ENCODE assay signal across 14 mouse cellular contexts in the genomic region with DNA sequence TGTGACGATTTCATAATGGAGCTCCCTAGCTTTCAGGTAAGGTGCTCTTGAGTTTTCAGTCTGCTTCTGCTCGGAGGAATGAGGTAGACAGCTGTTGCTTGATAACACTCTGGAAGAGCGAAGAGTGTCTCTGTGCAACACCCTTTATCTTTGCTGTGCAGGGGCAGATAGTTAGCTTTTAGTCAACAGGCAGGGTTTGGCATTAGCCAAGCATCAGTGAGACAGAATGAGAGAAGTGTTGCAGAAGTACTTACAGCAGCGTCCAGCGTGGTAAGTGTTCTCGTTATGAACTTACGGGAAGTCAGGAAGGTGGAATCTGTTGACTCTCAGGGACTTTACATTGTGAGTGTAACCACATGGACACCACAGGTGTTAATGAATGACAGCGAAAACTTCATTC.
DNase-seq lines count a peak whose midpoint lies in the region; ATAC-seq and TF ChIP-seq lines count a peak whose summit lies in the region.
"Had no signal": no experiment of that assay in that cellular context is flagged by ENCODE, and none has a peak within 500 bp of the region (broad histone marks: within the 10 kb centered on the region; RNA-seq: fewer than 3 reads in every experiment).

No protein-coding gene starts in this region.

- 45% methylated on average over 8 of the region's 8 CpGs for WGBS in heart, embryonic 12.5 days
- WGBS in liver, embryonic 14.5 days (ENCODE audit: insufficient replicate concordance) = 16% methylated on average over 8 of the region's 8 CpGs

- TF ChIP-seq CTCF in G1E (IDR thresholded peaks at IDR 0.05; ENCODE audit: low read depth, low read length) = no peak
- no peak for TF ChIP-seq CTCF in liver, embryonic 14.5 days (IDR thresholded peaks at IDR 0.05; ENCODE audit: low read depth)

- no peak overlapping the region for H3K9ac ChIP-seq in heart, embryonic 12.5 days
- H3K9ac ChIP-seq in liver, embryonic 14.5 days (replicated peaks) = peak overlapping the region; percentile 87
- H3K9ac ChIP-seq: hindbrain, embryonic 13.5 days had no signal

- no peaks in the 10 kb centered on the region for H3K9me3 ChIP-seq in heart, embryonic 12.5 days (replicated peaks)
- no peaks in the 10 kb centered on the region for H3K9me3 ChIP-seq in G1E (replicated peaks)
- H3K9me3 ChIP-seq in liver, embryonic 14.5 days (ENCODE audit: control insufficient read depth, low read length) = no peaks in the 10 kb centered on the region
- H3K9me3 ChIP-seq: hindbrain, embryonic 13.5 days had no signal

- ATAC-seq in heart, embryonic 12.5 days (ENCODE audit: insufficient number of reproducible peaks, low FRiP score) = peak; percentile 91
- ATAC-seq in G1E (ENCODE audit: extremely low read depth, insufficient number of reproducible peaks, low FRiP score, poor library complexity, severe bottlenecking) = peak; percentile 93
- peak; percentile 97 for ATAC-seq in liver, embryonic 14.5 days (ENCODE audit: insufficient read depth)
- ATAC-seq: forebrain, embryonic 14.5 days; Patski had no signal

- peak overlapping the region; percentile 21; the same call in 1 of the 2 replicates for H3K4me2 ChIP-seq in heart, embryonic 12.5 days
- H3K4me2 ChIP-seq in liver, embryonic 14.5 days (ENCODE audit: low read depth) = peak overlapping the region; percentile 70
- H3K4me2 ChIP-seq: hindbrain, embryonic 13.5 days had no signal

- no peak for DNase-seq in heart, adult 11 months
- peak; percentile 71 for DNase-seq in G1E (ENCODE audit: low spot score)
- DNase-seq in c-Kit-positive CD71-negative TER-119-negative erythroid progenitor cells, embryonic 14.5 days (ENCODE audit: low read depth) = peak; percentile 32
- peak; percentile 91 to 93 (median 92) for DNase-seq in liver, embryonic 14.5 days (ENCODE audit: low read depth in 3 of 3, low spot score in 3 of 3)
- no peak for DNase-seq in right cerebral cortex, postnatal 25 days
- no peak for DNase-seq in kidney, adult 8-10 months
- DNase-seq in urinary bladder, postnatal 10 days (ENCODE audit: low spot score) = no peak
- DNase-seq: adrenal gland, adult 2 months; thymus, postnatal 4 days had no signal

- peak overlapping the region; percentile 28; the same call in 1 of the 2 replicates for H3K4me3 ChIP-seq in heart, embryonic 12.5 days
- H3K4me3 ChIP-seq in G1E (ENCODE audit: low read depth, low read length) = peak overlapping the region; percentile 56; the same call in 1 of the 2 replicates
- peak overlapping the region; percentile 69 to 95 for H3K4me3 ChIP-seq in liver, embryonic 14.5 days (ENCODE audit: insufficient read depth in 1 of 2, low read depth in 2 of 2, low read length in 2 of 2)
- H3K4me3 ChIP-seq: hindbrain, embryonic 13.5 days; megakaryocyte, embryonic 14.5 days had no signal

- TF ChIP-seq EP300 in liver, embryonic 14.5 days (IDR thresholded peaks at IDR 0.05; ENCODE audit: low read depth) = peak; percentile 98

- H3K27ac ChIP-seq in heart, embryonic 12.5 days (ENCODE audit: poor library complexity, severe bottlenecking) = peak overlapping the region; percentile 66; the same call in 1 of the 2 replicates
- peak overlapping the region; percentile 99 for H3K27ac ChIP-seq in liver, embryonic 14.5 days
- H3K27ac ChIP-seq: hindbrain, embryonic 13.5 days had no signal

- H3K4me1 ChIP-seq in heart, embryonic 12.5 days (replicated peaks) = peaks cover 10% of the 10 kb centered on the region
- H3K4me1 ChIP-seq in G1E (ENCODE audit: insufficient read depth, low read depth, low read length) = peaks cover 39% of the 10 kb centered on the region
- H3K4me1 ChIP-seq in liver, embryonic 14.5 days (replicated peaks; ENCODE audit: control insufficient read depth in 2 of 2, insufficient read depth in 2 of 2, low read length in 1 of 2) = peaks cover 24 to 43% of the 10 kb centered on the region in 2 experiments
- H3K4me1 ChIP-seq: hindbrain, embryonic 13.5 days had no signal

- H3K36me3 ChIP-seq in heart, embryonic 12.5 days = peaks cover 55% of the 10 kb centered on the region
- peaks cover 24% of the 10 kb centered on the region for H3K36me3 ChIP-seq in G1E (replicated peaks)
- H3K36me3 ChIP-seq in liver, embryonic 14.5 days (replicated peaks; ENCODE audit: control insufficient read depth, insufficient read depth, low read depth) = peaks cover 25% of the 10 kb centered on the region

- H3K27me3 ChIP-seq in heart, embryonic 12.5 days (replicated peaks) = no peaks in the 10 kb centered on the region
- no peaks in the 10 kb centered on the region for H3K27me3 ChIP-seq in G1E (ENCODE audit: insufficient read depth, low read length)
- H3K27me3 ChIP-seq in liver, embryonic 14.5 days (ENCODE audit: control insufficient read depth, insufficient read depth, low read length) = no peaks in the 10 kb centered on the region
- H3K27me3 ChIP-seq: hindbrain, embryonic 13.5 days; Patski had no signal

Comparison
In these comparisons a context has a peak if more than half of its experiments do, and no peak if none do; other contexts are left out.
1. H3K4me3 ChIP-seq: peak in every context shown above with its lines; median percentile 82 in liver, embryonic 14.5 days; 56 in G1E; 28 in heart, embryonic 12.5 days.
2. DNase-seq: peak in G1E (single experiment), c-Kit-positive CD71-negative TER-119-negative erythroid progenitor cells, embryonic 14.5 days (single experiment) and liver, embryonic 14.5 days (3 of 3); none in heart, adult 11 months (single experiment), right cerebral cortex, postnatal 25 days (single experiment), kidney, adult 8-10 months (0 of 2) and urinary bladder, postnatal 10 days (single experiment).
3. Peak in every context shown above with its lines, with median percentiles within 50 percentile points of each other: ATAC-seq.